Mouse (Mus musculus): ENCODE data around the gene Rps3a1. TPM values are rescaled to one million over a fixed set of nuclear protein-coding genes. Genes with fewer than 3 reads are reported as not detected.

The Rps3a1 gene
- polyA plus RNA-seq, 1 experiment from 2014 or later, result 685 TPM

Other genes starting within 250 kb of the Rps3a1 start
- 18.1 and 20.4 TPM in 2 replicates for gene Sh3d19, start 171.6 kb downstream of the Rps3a1 start, polyA plus RNA-seq (2014; fragmentation: Nextera tagmentation; extraction: Ambion mirVana)
- 0.21 TPM in 1 of 2 replicates, not detected in the other for gene Prss48, start 140.2 kb downstream of the Rps3a1 start, polyA plus RNA-seq (2014; fragmentation: Nextera tagmentation; extraction: Ambion mirVana)
- gene Lrba, start 82.0 kb upstream of the Rps3a1 start, polyA plus RNA-seq (2014; fragmentation: Nextera tagmentation; extraction: Ambion mirVana), result 10.9 and 11.4 TPM in 2 replicates

Measured in hindbrain, embryonic 14.5 days (tissue).